Mouse (Mus musculus) thymus, adult 2 months (tissue): ENCODE measurements around the gene Atp2c2. TPM values are rescaled to one million over a fixed set of nuclear protein-coding genes. Genes with fewer than 3 reads are reported as not detected.

Source experiments
- DNase-seq: peaks from one replicate; pipeline ENCODE4 v3.0.0; 2021
- H3K27ac ChIP-seq: fragments of 200-500 bp; 2 replicates; pipeline ENCODE4 v1.5.1; 2012; ENCODE audit warnings: low read length, control low read depth; ENCODE audit not compliant: control insufficient read depth, insufficient read depth
- H3K27me3 ChIP-seq: fragments of 200-500 bp; 2 replicates; pipeline ENCODE4 v1.6.1; 2012; ENCODE audit warnings: mild to moderate bottlenecking, low read length, moderate library complexity, mixed read lengths; ENCODE audit not compliant: control insufficient read depth, insufficient read depth
- H3K36me3 ChIP-seq: fragments of 200-500 bp; 2 replicates; pipeline ENCODE4 v1.6.1; 2012; ENCODE audit warnings: mild to moderate bottlenecking, low read length, moderate library complexity; ENCODE audit not compliant: control insufficient read depth, insufficient read depth
- H3K4me1 ChIP-seq: fragments of 200-500 bp; replicated peaks from 2 replicates; pipeline ENCODE4 v1.6.1; 2012; ENCODE audit warnings: low read length; ENCODE audit not compliant: control insufficient read depth, insufficient read depth
- H3K4me3 ChIP-seq: fragments of 200-500 bp; 2 replicates; pipeline ENCODE4 v1.5.1; 2012; ENCODE audit warnings: mild to moderate bottlenecking, low read length, control low read depth, moderate library complexity; ENCODE audit not compliant: control insufficient read depth, insufficient read depth
- CTCF ChIP-seq: fragments of 200-500 bp; IDR thresholded peaks from 2 replicates; pipeline ENCODE4 v1.5.1; 2012; ENCODE audit warnings: mild to moderate bottlenecking, control low read depth, low read length, moderate library complexity, borderline replicate concordance; ENCODE audit not compliant: control insufficient read depth, poor library complexity, insufficient read depth; ENCODE audit errors: extremely low read depth
- POLR2A ChIP-seq: fragments of 200-500 bp; IDR thresholded peaks from 2 replicates; pipeline ENCODE4 v1.6.1; 2012; ENCODE audit warnings: mild to moderate bottlenecking, low read length, control low read depth, moderate library complexity; ENCODE audit not compliant: control insufficient read depth, poor library complexity, insufficient read depth; ENCODE audit errors: extremely low read depth
- WGBS: fragments of 180-500 bp; shearing (Covaris S2); methylation state at CpG from one replicate; pipeline ENCODE4 v1.1.7; 2018; 5-methylcytosine and 5-hydroxymethylcytosine counted together
- polyA plus RNA-seq: library from polyadenylated mRNA; depleted of rRNA; stranded (reverse); fragments of >200 nt; gene quantifications from 2 replicates; pipeline ENCODE4 v1.2.3, GENCODE M21; 2012

Gene Atp2c2
- polyA plus RNA-seq, 1 experiment, result 0.16 TPM

GRCm38 (mm10) chr8:119697163-119697562 is 2.6 kb upstream of the Atp2c2 start:
- Histone ChIP-seq H3K4me1 (no peaks in the 10 kb centered on the region), H3K36me3 (no peaks in the 10 kb centered on the region), H3K27me3 (peaks cover 14% of the 10 kb centered on the region), H3K27ac (no peak overlapping the region), H3K4me3 (no peak overlapping the region)
- 96% methylated on average over 2 of the region's 2 CpGs for WGBS
- no peak for TF ChIP-seq POLR2A
- no peak for TF ChIP-seq CTCF
- DNase-seq, result no peak

GRCm38 (mm10) chr8:119698960-119699359 is 849 bp upstream of the Atp2c2 start:
- H3K27ac ChIP-seq, result no peak overlapping the region
- H3K4me3 ChIP-seq, result no peak overlapping the region
- no peaks in the 10 kb centered on the region for H3K36me3 ChIP-seq
- DNase-seq, result peak; percentile 61
- 6% methylated on average over 12 of the region's 12 CpGs for WGBS
- TF ChIP-seq POLR2A (no peak), CTCF (peak; percentile 68; the same call in 1 of the 2 replicates)
- peaks cover 14% of the 10 kb centered on the region for H3K27me3 ChIP-seq
- no peaks in the 10 kb centered on the region for H3K4me1 ChIP-seq

- 65% methylated on average over 7 of the region's 7 CpGs for WGBS
- TF ChIP-seq CTCF (no peak), POLR2A (no peak)
- H3K4me3 ChIP-seq, result no peak overlapping the region
- H3K27ac ChIP-seq, result no peak overlapping the region
- DNase-seq, result no peak
- H3K36me3 ChIP-seq, result no peaks in the 10 kb centered on the region
- peaks cover 14% of the 10 kb centered on the region for H3K27me3 ChIP-seq
- H3K4me1 ChIP-seq, result no peaks in the 10 kb centered on the region
These were observed 3.2 kb downstream of the Atp2c2 start for GRCm38 (mm10) chr8:119702965-119703364.

- 71% methylated on average over 9 of the region's 9 CpGs for WGBS
- H3K27me3 ChIP-seq, result no peaks in the 10 kb centered on the region
- H3K27ac ChIP-seq, result no peak overlapping the region
- DNase-seq, result no peak
- TF ChIP-seq CTCF, result no peak
- TF ChIP-seq POLR2A, result no peak
- no peaks in the 10 kb centered on the region for H3K36me3 ChIP-seq
- no peaks in the 10 kb centered on the region for H3K4me1 ChIP-seq
- no peak overlapping the region for H3K4me3 ChIP-seq
These were observed 7.3 kb downstream of the Atp2c2 start for GRCm38 (mm10) chr8:119707146-119707545.

GRCm38 (mm10) chr8:119708471-119708870 is 8.7 kb downstream of the Atp2c2 start:
- H3K4me1 ChIP-seq, result no peaks in the 10 kb centered on the region
- DNase-seq, result no peak
- no peaks in the 10 kb centered on the region for H3K36me3 ChIP-seq
- no peak overlapping the region for H3K4me3 ChIP-seq
- no peak overlapping the region for H3K27ac ChIP-seq
- no peaks in the 10 kb centered on the region for H3K27me3 ChIP-seq
- TF ChIP-seq POLR2A, result no peak
- 89% methylated on average over 8 of the region's 8 CpGs for WGBS

- no peaks in the 10 kb centered on the region for H3K27me3 ChIP-seq
- H3K36me3 ChIP-seq, result no peaks in the 10 kb centered on the region
- no peak overlapping the region for H3K4me3 ChIP-seq
- H3K4me1 ChIP-seq, result no peaks in the 10 kb centered on the region
- no peak for DNase-seq
- TF ChIP-seq POLR2A (no peak), CTCF (no peak)
- WGBS, result 75% methylated on average over 14 of the region's 14 CpGs
- no peak overlapping the region for H3K27ac ChIP-seq
These were observed 9.3 kb downstream of the Atp2c2 start for GRCm38 (mm10) chr8:119708878-119709702.
